Mouse (Mus musculus) kidney, postnatal 0 days (tissue): ENCODE measurements around the gene Gpr37l1. TPM values are rescaled to one million over a fixed set of nuclear protein-coding genes. Genes with fewer than 3 reads are reported as not detected.

ENCODE experiments used
- ATAC-seq: fragments of 200-750 bp; cut with Nextera tagmentation; replicated peaks from 2 replicates; pipeline ENCODE4 v1.8.0; 2017; ENCODE audit warnings: low read depth, moderate number of reproducible peaks, moderate TSS enrichment, moderate library complexity; ENCODE audit not compliant: low FRiP score
- DNase-seq: peaks from one replicate; pipeline ENCODE4 v3.0.0-alpha.2; 2016; ENCODE audit warnings: low spot score
- H3K27ac ChIP-seq: fragments of 300-500 bp; sonication (generic); 2 replicates; pipeline ENCODE4 v1.5.1; 2014; ENCODE audit warnings: mild to moderate bottlenecking
- H3K27me3 ChIP-seq: fragments of 300-500 bp; sonication (generic); 2 replicates; pipeline ENCODE4 v1.6.1; 2014; ENCODE audit warnings: low read length, mixed read lengths; ENCODE audit not compliant: insufficient read depth
- H3K36me3 ChIP-seq: fragments of 300-500 bp; sonication (generic); 2 replicates; pipeline ENCODE4 v1.6.1; 2014; ENCODE audit warnings: low read length, mixed read lengths; ENCODE audit not compliant: insufficient read depth
- H3K4me1 ChIP-seq: fragments of 300-500 bp; sonication (generic); replicated peaks from 2 replicates; pipeline ENCODE4 v1.6.1; 2014; ENCODE audit warnings: antibody characterized with exemption, low read length, mixed read lengths; ENCODE audit not compliant: insufficient read depth
- H3K4me2 ChIP-seq: fragments of 300-500 bp; sonication (generic); 2 replicates; pipeline ENCODE4 v1.6.1; 2014; ENCODE audit warnings: mild to moderate bottlenecking, low read length, moderate library complexity, mixed read lengths
- H3K4me3 ChIP-seq: fragments of 300-500 bp; sonication (generic); replicated peaks from 2 replicates; pipeline ENCODE4 v1.5.1; 2014; ENCODE audit warnings: low read depth, low read length
- H3K9ac ChIP-seq: fragments of 300-500 bp; sonication (generic); 2 replicates; pipeline ENCODE4 v1.6.1; 2014; ENCODE audit warnings: low read depth, low read length
- H3K9me3 ChIP-seq: fragments of 300-500 bp; sonication (generic); replicated peaks from 2 replicates; pipeline ENCODE4 v1.6.1; 2016; ENCODE audit warnings: low read length, inconsistent platforms, mixed read lengths
- CTCF ChIP-seq: IDR thresholded peaks from 2 replicates; pipeline ENCODE4 v1.5.1; 2016; ENCODE audit warnings: antibody characterized with exemption, low read depth, mild to moderate bottlenecking, moderate library complexity
- WGBS: fragments of 180-500 bp; shearing (Covaris S2); extraction: QIAGEN DNeasy Blood & Tissue Kit; methylation state at CpG from one replicate; pipeline ENCODE4 v1.1.7; 2014; 5-methylcytosine and 5-hydroxymethylcytosine counted together
- polyA plus RNA-seq: library from polyadenylated mRNA; unstranded; fragments of >200 nt; fragmentation: Nextera tagmentation; extraction: Ambion mirVana; gene quantifications from 2 replicates; pipeline ENCODE4 v1.2.1, GENCODE M21; 2015

Gpr37l1 gene
- polyA plus RNA-seq, 1 experiment from 2014 or later: not detected

- Histone ChIP-seq H3K9ac (peak overlapping the region; percentile 95), H3K9me3 (no peaks in the 10 kb centered on the region), H3K4me1 (0 out of 2 replicates have a peak, but pooled peaks cover 6% of the 10 kb centered on the region), H3K27ac (peak overlapping the region; percentile 91), H3K4me3 (peak overlapping the region; percentile 99), H3K27me3 (no peaks in the 10 kb centered on the region), H3K4me2 (peak overlapping the region; percentile 77), H3K36me3 (no peaks in the 10 kb centered on the region)
- DNase-seq (peak; percentile 79), ATAC-seq (peak; percentile 77)
- WGBS: under 1% methylated on average over 65 of the region's 69 CpGs
- no peak for TF ChIP-seq CTCF
Measured at GRCm38 (mm10) chr1:135146946-135147701, 20.4 kb downstream of the Gpr37l1 start.

DNA sequence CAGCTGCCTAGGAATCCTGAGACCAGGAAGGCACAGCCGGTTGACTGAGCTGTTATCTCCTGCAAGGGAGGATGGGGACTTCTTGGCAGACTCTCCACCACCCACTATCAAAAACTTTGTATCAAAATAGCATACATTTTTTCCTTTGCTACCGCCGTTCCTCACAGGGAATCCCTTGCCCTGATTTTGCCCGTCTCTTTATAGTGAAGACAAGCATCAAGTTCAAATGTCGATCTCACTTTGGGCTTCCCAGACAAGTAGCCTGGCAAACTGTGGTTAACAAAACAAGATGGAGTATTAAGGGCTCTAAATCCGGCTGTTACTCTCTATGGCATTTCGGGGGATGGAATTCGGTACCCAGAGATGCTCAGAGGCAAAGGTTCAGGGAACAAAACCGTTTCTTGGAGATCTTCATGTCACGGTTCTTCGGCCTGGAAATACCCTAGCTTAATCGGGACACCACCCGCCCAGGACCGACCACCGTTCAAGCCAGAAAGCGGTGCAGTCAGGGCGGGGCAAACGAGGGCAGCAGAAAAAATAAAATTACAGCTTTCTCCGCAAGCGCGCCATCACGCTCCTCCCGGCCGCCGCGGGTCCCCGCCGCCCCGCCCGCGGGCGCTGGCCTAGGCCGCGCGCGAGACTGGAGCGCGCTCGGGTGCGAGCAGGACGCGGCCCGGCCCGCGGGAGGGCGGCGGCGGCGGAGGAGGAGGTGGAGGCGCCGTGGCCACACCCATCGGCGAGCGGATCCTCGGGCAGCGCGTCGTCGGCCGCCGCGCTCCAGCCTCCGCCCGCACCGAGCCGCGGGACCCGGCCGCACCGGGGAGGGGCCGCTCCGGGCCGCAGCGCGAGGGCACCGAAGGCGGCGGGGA is 21.2 kb downstream of the Gpr37l1 start, which contains the start of gene Arl8a:
Arl8a (plus strand) TSS at position 748 of the 869 bp plus-strand sequence.
- peak within 1 kb of the TSS; percentile 99 for H3K4me3 ChIP-seq
- H3K4me2 ChIP-seq: peak within 1 kb of the TSS; percentile 77
- 0 out of 2 replicates have a peak, but pooled peaks cover 6% of the 10 kb centered on the region for H3K4me1 ChIP-seq
- no peaks in the 10 kb centered on the region for H3K36me3 ChIP-seq
- peak within 1 kb of the TSS; percentile 95 for H3K9ac ChIP-seq
- H3K27me3 ChIP-seq: no peaks in the 10 kb centered on the region
- ATAC-seq: peak; percentile 73
- H3K27ac ChIP-seq: peak within 1 kb of the TSS; percentile 91
- peak; percentile 85 for DNase-seq
- under 1% methylated on average over 69 of the region's 78 CpGs for WGBS
- no peaks in the 10 kb centered on the region for H3K9me3 ChIP-seq
- TF ChIP-seq CTCF: no peak

DNA sequence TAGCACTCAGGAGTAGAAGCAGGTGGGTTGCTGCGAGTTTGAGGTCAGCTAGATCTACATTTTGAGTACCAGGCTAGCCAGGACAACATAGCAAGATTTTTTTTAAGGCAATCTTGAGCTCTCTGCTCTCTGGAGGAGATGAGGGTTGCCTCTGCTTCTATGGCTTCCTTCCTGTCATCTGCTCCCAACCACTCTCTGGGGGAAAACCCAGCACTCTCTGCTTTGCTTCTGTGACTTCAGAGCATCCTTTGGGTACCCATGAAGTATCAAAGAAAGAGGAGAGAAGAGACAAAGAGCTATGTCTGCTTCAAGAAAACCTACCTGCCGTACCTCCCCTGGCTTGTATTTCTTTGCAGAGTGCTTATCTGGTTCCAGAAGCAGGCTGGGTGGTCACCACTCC is 23.5 kb downstream of the Gpr37l1 start:
- Histone ChIP-seq H3K9ac (no peak overlapping the region), H3K4me2 (no peak overlapping the region), H3K4me3 (no peak overlapping the region), H3K9me3 (no peaks in the 10 kb centered on the region), H3K27me3 (no peaks in the 10 kb centered on the region), H3K36me3 (no peaks in the 10 kb centered on the region), H3K4me1 (0 out of 2 replicates have a peak, but pooled peaks cover 6% of the 10 kb centered on the region), H3K27ac (no peak overlapping the region)
- WGBS: 90% methylated on average over 2 of the region's 2 CpGs
- no peak for DNase-seq
- ATAC-seq: no peak
- TF ChIP-seq CTCF: no peak

DNA sequence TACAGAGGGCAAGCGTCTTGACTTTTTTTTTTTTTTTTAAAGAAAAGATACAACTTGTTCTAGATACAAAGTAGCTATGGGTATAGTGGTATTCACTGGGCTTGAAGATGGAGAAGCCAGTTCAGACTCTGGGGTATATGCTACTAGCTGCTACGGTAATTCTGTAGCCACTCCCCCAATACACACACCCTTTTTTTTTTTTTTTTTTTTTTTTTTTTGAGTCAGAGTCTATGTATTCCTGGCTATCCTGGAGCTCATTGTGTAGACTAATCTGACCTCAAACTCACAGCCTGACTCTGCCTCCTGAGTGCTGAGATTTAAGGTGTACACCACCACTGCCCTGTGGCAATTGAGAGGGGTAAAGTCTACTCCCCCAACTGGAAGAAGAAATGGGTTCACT is 25.0 kb downstream of the Gpr37l1 start:
- no peak for ATAC-seq
- 68% methylated on average over 2 of the region's 2 CpGs for WGBS

GRCm38 (mm10) chr1:135139906-135140305 is 27.6 kb downstream of the Gpr37l1 start:
- Histone ChIP-seq H3K4me3 (no peak overlapping the region), H3K9ac (no peak overlapping the region), H3K27ac (no peak overlapping the region), H3K36me3 (no peaks in the 10 kb centered on the region), H3K4me2 (no peak overlapping the region), H3K27me3 (no peaks in the 10 kb centered on the region), H3K9me3 (no peaks in the 10 kb centered on the region), H3K4me1 (no peaks in the 10 kb centered on the region)
- no peak for TF ChIP-seq CTCF
- 71% methylated on average over 2 of the region's 2 CpGs for WGBS
- no peak for DNase-seq
- ATAC-seq: no peak

More for the DNA sequence above, 25.0 kb downstream of the Gpr37l1 start:
- H3K27ac ChIP-seq: no peak overlapping the region
- no peak for DNase-seq
- no peaks in the 10 kb centered on the region for H3K9me3 ChIP-seq
- no peaks in the 10 kb centered on the region for H3K36me3 ChIP-seq
- no peaks in the 10 kb centered on the region for H3K4me1 ChIP-seq
- no peak overlapping the region for H3K4me3 ChIP-seq
- H3K4me2 ChIP-seq: no peak overlapping the region
- no peak for TF ChIP-seq CTCF
- no peak overlapping the region for H3K9ac ChIP-seq
- H3K27me3 ChIP-seq: no peaks in the 10 kb centered on the region

DNA sequence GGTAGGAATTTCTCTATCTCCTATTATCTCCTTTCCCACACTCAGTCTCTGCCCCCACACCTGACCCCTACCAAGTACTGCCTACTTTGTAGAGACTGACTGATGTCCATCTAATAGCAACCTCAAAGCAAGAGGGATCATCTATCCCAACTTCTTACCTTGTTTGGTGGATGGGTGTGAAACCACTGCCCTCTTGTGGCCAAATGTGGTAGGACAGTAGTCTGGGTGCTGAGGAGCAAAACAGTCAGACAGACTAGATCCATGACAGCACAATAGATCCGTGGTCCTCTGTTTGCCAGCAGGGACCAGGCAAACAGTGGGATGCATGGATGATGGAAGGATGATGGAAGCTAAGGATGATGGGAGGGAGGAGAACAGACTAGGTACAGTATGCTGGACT is 31.0 kb downstream of the Gpr37l1 start:
- no peak overlapping the region for H3K9ac ChIP-seq
- no peak overlapping the region for H3K4me3 ChIP-seq
- WGBS: 10% methylated on average over 1 of the region's 1 CpGs
- no peaks in the 10 kb centered on the region for H3K9me3 ChIP-seq
- H3K36me3 ChIP-seq: no peaks in the 10 kb centered on the region
- TF ChIP-seq CTCF: peak; percentile 99
- H3K27me3 ChIP-seq: no peaks in the 10 kb centered on the region
- H3K27ac ChIP-seq: no peak overlapping the region
- no peak overlapping the region for H3K4me2 ChIP-seq
- ATAC-seq: no peak
- peak; percentile 71 for DNase-seq
- H3K4me1 ChIP-seq: peaks cover 3% of the 10 kb centered on the region; the same call in 1 of the 2 replicates
